Mouse (Mus musculus) hindbrain, embryonic 14.5 days (tissue): ENCODE data around the gene Olfr937. TPM values are rescaled to one million over a fixed set of nuclear protein-coding genes. Genes with fewer than 3 reads are reported as not detected.

Experiments
- ATAC-seq: fragments of 200-750 bp; cut with Nextera tagmentation; 2 replicates; pipeline ENCODE4 v1.8.0; 2017; ENCODE audit warnings: moderate number of reproducible peaks, mild to moderate bottlenecking, moderate TSS enrichment, moderate library complexity; ENCODE audit not compliant: low FRiP score
- DNase-seq: peaks from one replicate; pipeline ENCODE4 v3.0.0-alpha.2; 2015; ENCODE audit warnings: low spot score
- H3K27ac ChIP-seq: fragments of 300-500 bp; sonication (generic); 2 replicates; pipeline ENCODE4 v1.5.1; 2014; ENCODE audit warnings: mild to moderate bottlenecking, moderate library complexity
- H3K27me3 ChIP-seq: fragments of 300-500 bp; sonication (generic); 2 replicates; pipeline ENCODE4 v1.6.1; 2014; ENCODE audit warnings: mild to moderate bottlenecking, low read length, mixed read lengths; ENCODE audit not compliant: control insufficient read depth, insufficient read depth
- H3K36me3 ChIP-seq: fragments of 300-500 bp; sonication (generic); replicated peaks from 2 replicates; pipeline ENCODE4 v1.6.1; 2014; ENCODE audit not compliant: control insufficient read depth, insufficient read depth
- H3K4me1 ChIP-seq: fragments of 300-500 bp; sonication (generic); replicated peaks from 2 replicates; pipeline ENCODE4 v1.6.1; 2014; ENCODE audit warnings: antibody characterized with exemption, low read length, mixed read lengths; ENCODE audit not compliant: control insufficient read depth, insufficient read depth
- H3K4me2 ChIP-seq: fragments of 300-500 bp; sonication (generic); replicated peaks from 2 replicates; pipeline ENCODE4 v1.6.1; 2014; ENCODE audit warnings: mild to moderate bottlenecking, moderate library complexity
- H3K4me3 ChIP-seq: fragments of 300-500 bp; sonication (generic); replicated peaks from 2 replicates; pipeline ENCODE4 v1.5.1; 2014; ENCODE audit warnings: mild to moderate bottlenecking, low read length
- H3K9ac ChIP-seq: fragments of 300-500 bp; sonication (generic); 2 replicates; pipeline ENCODE4 v1.6.1; 2014
- H3K9me3 ChIP-seq: fragments of 300-500 bp; sonication (generic); 2 replicates; pipeline ENCODE4 v1.6.1; 2016; ENCODE audit warnings: low read length; ENCODE audit not compliant: control insufficient read depth
- WGBS: fragments of 180-500 bp; shearing (Covaris S2); extraction: QIAGEN DNeasy Blood & Tissue Kit; methylation state at CpG from one replicate; pipeline ENCODE4 v1.1.7; 2014; 5-methylcytosine and 5-hydroxymethylcytosine counted together
- microRNA-seq: library from miRNA; unstranded; fragments of <30 nt; microRNA quantifications from one replicate; pipeline ENCODE4, GENCODE M21; 2016
- polyA plus RNA-seq: library from polyadenylated mRNA; unstranded; fragments of >200 nt; fragmentation: Nextera tagmentation; extraction: Ambion mirVana; gene quantifications from 2 replicates; pipeline ENCODE4 v1.2.1, GENCODE M21; 2014

Olfr937 gene
- not detected in 2 replicates for polyA plus RNA-seq

DNA sequence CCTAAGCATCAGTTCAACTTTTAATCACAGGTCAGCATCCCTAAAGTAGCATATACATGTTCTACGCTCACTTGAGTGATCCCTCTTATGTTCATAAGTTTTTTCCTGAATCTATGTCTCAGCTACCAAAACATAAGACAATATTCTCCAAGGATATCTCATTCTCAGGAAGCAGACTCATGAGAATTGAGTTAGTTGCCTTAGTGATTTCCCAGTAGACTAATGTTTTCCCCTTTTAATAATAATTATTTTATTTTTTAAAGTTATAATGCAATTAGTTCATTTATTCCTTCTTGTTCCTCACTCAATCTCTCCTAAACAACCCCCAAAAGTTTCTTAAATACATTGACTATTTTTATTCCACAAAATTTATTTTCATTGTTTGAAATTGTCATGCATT, at the start of gene Olfr937:
Gene Olfr937, minus strand, starts transcription at position 101 of the 400 bp plus-strand sequence.
- H3K27ac ChIP-seq = no peak within 1 kb of the TSS
- H3K4me1 ChIP-seq = no peaks in the 10 kb centered on the region
- H3K9ac ChIP-seq = no peak within 1 kb of the TSS
- WGBS = 86% methylated on average over 1 of the region's 1 CpGs
- H3K4me2 ChIP-seq = no peak within 1 kb of the TSS
- H3K4me3 ChIP-seq = no peak within 1 kb of the TSS
- no peaks in the 10 kb centered on the region for H3K27me3 ChIP-seq
- H3K36me3 ChIP-seq = no peaks in the 10 kb centered on the region
- ATAC-seq (no peak), DNase-seq (no peak)
- no peaks in the 10 kb centered on the region for H3K9me3 ChIP-seq

GRCm38 (mm10) chr9:39078787-39079186, 14.0 kb upstream of the Olfr937 start, which contains the start of gene Olfr938:
Gene Olfr938, minus strand, starts transcription at chr9:39078887.
- Histone ChIP-seq H3K9me3 (no peaks in the 10 kb centered on the region), H3K4me3 (no peak within 1 kb of the TSS), H3K27ac (no peak within 1 kb of the TSS), H3K27me3 (no peaks in the 10 kb centered on the region), H3K36me3 (no peaks in the 10 kb centered on the region), H3K9ac (no peak within 1 kb of the TSS), H3K4me1 (no peaks in the 10 kb centered on the region), H3K4me2 (no peak within 1 kb of the TSS)
- 91% methylated on average over 2 of the region's 2 CpGs for WGBS
- no peak for ATAC-seq
- DNase-seq = no peak

DNA sequence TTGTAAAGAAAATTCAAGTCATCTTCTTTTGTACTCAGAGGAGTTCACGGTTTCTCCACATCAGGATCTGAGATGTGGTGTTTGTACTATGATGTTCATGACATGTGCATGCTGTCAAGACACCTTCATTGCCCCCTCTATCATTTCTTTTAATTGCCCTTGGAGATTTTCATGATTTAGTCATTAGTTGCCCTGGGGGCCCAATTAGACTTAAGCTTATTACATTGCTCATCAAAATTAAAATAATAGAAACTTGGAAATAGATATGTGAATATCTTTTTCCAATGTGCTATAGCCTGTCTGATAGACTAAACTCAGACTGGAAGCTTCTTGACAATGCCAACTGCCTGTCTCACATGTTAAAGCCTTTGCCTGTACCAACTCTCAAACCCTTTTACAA, 41.5 kb downstream of the Olfr937 start, which contains the start of gene Olfr146:
Gene Olfr146, minus strand, starts transcription at position 101 of the 400 bp plus-strand sequence.
- no peak for ATAC-seq
- no peaks in the 10 kb centered on the region for H3K4me1 ChIP-seq
- H3K27me3 ChIP-seq = no peaks in the 10 kb centered on the region
- H3K9ac ChIP-seq = no peak within 1 kb of the TSS
- WGBS = 77% methylated on average over 1 of the region's 1 CpGs
- H3K9me3 ChIP-seq = no peaks in the 10 kb centered on the region
- no peak for DNase-seq
- no peak within 1 kb of the TSS for H3K27ac ChIP-seq
- H3K4me3 ChIP-seq = no peak within 1 kb of the TSS
- no peaks in the 10 kb centered on the region for H3K36me3 ChIP-seq
- H3K4me2 ChIP-seq = no peak within 1 kb of the TSS

Small RNAs within 50 kb of the gene (microRNA-seq; reads per million reads assigned to microRNA genes)
- not detected for gene Gm25032
- gene Gm25529 = not detected

Other genes with a start within 250 kb of the Olfr937 start
- gene Olfr923, start 238.4 kb downstream of the Olfr937 start, polyA plus RNA-seq = not detected in 2 replicates
- gene Olfr924, start 220.5 kb downstream of the Olfr937 start, polyA plus RNA-seq = not detected in 2 replicates
- not detected in 2 replicates for gene Olfr26, start 209.9 kb downstream of the Olfr937 start, polyA plus RNA-seq
- gene Olfr926, start 187.8 kb downstream of the Olfr937 start, polyA plus RNA-seq = not detected in 2 replicates
- gene Olfr930, start 135.1 kb downstream of the Olfr937 start, polyA plus RNA-seq = not detected in 2 replicates
- gene Olfr933, start 92.6 kb downstream of the Olfr937 start, polyA plus RNA-seq = not detected in 2 replicates
- not detected in 2 replicates for gene Olfr934, start 76.6 kb downstream of the Olfr937 start, polyA plus RNA-seq
- gene Olfr935, start 65.3 kb downstream of the Olfr937 start, polyA plus RNA-seq = not detected in 2 replicates
- gene Olfr146, start 41.6 kb downstream of the Olfr937 start, polyA plus RNA-seq = not detected in 2 replicates
- not detected in 2 replicates for gene Olfr938, start 13.9 kb upstream of the Olfr937 start, polyA plus RNA-seq
- not detected in 2 replicates for gene Olfr27, start 63.2 kb upstream of the Olfr937 start, polyA plus RNA-seq
- gene Olfr943, start 101.4 kb upstream of the Olfr937 start, polyA plus RNA-seq = not detected in 2 replicates
- gene Olfr944, start 137.0 kb upstream of the Olfr937 start, polyA plus RNA-seq = not detected in 2 replicates
- gene Olfr1537, start 185.0 kb upstream of the Olfr937 start, polyA plus RNA-seq = not detected in 2 replicates
- gene Olfr945, start 211.9 kb upstream of the Olfr937 start, polyA plus RNA-seq = not detected in 2 replicates